In genomic region chr2:137115241-137116024, GRCm38 (mm10) we compare ENCODE assay signal across 8 mouse cellular contexts. TPM values are rescaled to one million over a fixed set of nuclear protein-coding genes. Genes with fewer than 3 reads are reported as not detected.
DNase-seq lines count a peak whose midpoint lies in the region; ATAC-seq and TF ChIP-seq lines count a peak whose summit lies in the region.

No protein-coding gene starts in this region.

- peaks cover 16% of the 10 kb centered on the region for H3K4me1 ChIP-seq in forebrain, postnatal 0 days (ENCODE audit: insufficient read depth)
- peaks cover 5% of the 10 kb centered on the region; the same call in 1 of the 2 replicates for H3K4me1 ChIP-seq in lung, embryonic 14.5 days (ENCODE audit: insufficient read depth)
- H3K4me1 ChIP-seq in neural tube, embryonic 15.5 days: peaks cover 62% of the 10 kb centered on the region

- no peak for ATAC-seq in forebrain, postnatal 0 days
- ATAC-seq in lung, embryonic 14.5 days (ENCODE audit: insufficient read depth): no peak
- ATAC-seq in neural tube, embryonic 15.5 days (ENCODE audit: low FRiP score): no peak

- H3K27me3 ChIP-seq in forebrain, postnatal 0 days (ENCODE audit: insufficient read depth, low read length): peaks cover 4% of the 10 kb centered on the region; the same call in 1 of the 2 replicates
- H3K27me3 ChIP-seq in lung, embryonic 14.5 days (ENCODE audit: insufficient read depth, low read length): no peaks in the 10 kb centered on the region
- no peaks in the 10 kb centered on the region for H3K27me3 ChIP-seq in neural tube, embryonic 15.5 days (replicated peaks)

- TF ChIP-seq CTCF in forebrain, postnatal 0 days (IDR thresholded peaks at IDR 0.05; ENCODE audit: low read depth): no peak
- no peak for TF ChIP-seq CTCF in lung, embryonic 14.5 days (IDR thresholded peaks at IDR 0.05; ENCODE audit: low read depth)

- H3K4me3 ChIP-seq in forebrain, postnatal 0 days (ENCODE audit: low read depth, low read length): peak overlapping the region; percentile 64
- peak overlapping the region; percentile 72 for H3K4me3 ChIP-seq in lung, embryonic 14.5 days (ENCODE audit: low read depth, low read length)
- H3K4me3 ChIP-seq in neural tube, embryonic 15.5 days (replicated peaks): peak overlapping the region; percentile 65

- peak; percentile 54 for DNase-seq in kidney, adult 18-20 months
- DNase-seq in kidney, adult 11 months: no peak
- peak; percentile 23 for DNase-seq in adrenal gland, adult 8-10 months
- no peak for DNase-seq in forebrain, postnatal 0 days
- peak; percentile 26 for DNase-seq in induced T-regulatory cell, adult 2 months (ENCODE audit: low read depth)
- peak; percentile 54 for DNase-seq in lung, embryonic 14.5 days
- no peak for DNase-seq in frontal cortex, postnatal 25 days (ENCODE audit: low spot score in 2 of 2)

- 2% methylated on average over 40 of the region's 40 CpGs for WGBS in forebrain, postnatal 0 days
- WGBS in lung, embryonic 14.5 days: under 1% methylated on average over 40 of the region's 40 CpGs
- WGBS in neural tube, embryonic 15.5 days: under 1% methylated on average over 40 of the region's 40 CpGs

- H3K9ac ChIP-seq in forebrain, postnatal 0 days: peak overlapping the region; percentile 42
- H3K9ac ChIP-seq in lung, embryonic 14.5 days: peak overlapping the region; percentile 80
- H3K9ac ChIP-seq in neural tube, embryonic 15.5 days (replicated peaks): peak overlapping the region; percentile 67

- H3K27ac ChIP-seq in forebrain, postnatal 0 days (ENCODE audit: low read depth, low read length): peak overlapping the region; percentile 40; the same call in 1 of the 2 replicates
- H3K27ac ChIP-seq in lung, embryonic 14.5 days (ENCODE audit: low read depth): peak overlapping the region; percentile 99
- peak overlapping the region; percentile 83 for H3K27ac ChIP-seq in neural tube, embryonic 15.5 days (replicated peaks)

- no peaks in the 10 kb centered on the region for H3K36me3 ChIP-seq in forebrain, postnatal 0 days (ENCODE audit: insufficient read depth)
- no peaks in the 10 kb centered on the region for H3K36me3 ChIP-seq in lung, embryonic 14.5 days (ENCODE audit: insufficient read depth)
- H3K36me3 ChIP-seq in neural tube, embryonic 15.5 days: no peaks in the 10 kb centered on the region

- H3K9me3 ChIP-seq in forebrain, postnatal 0 days (ENCODE audit: low read length): no peaks in the 10 kb centered on the region
- H3K9me3 ChIP-seq in lung, embryonic 14.5 days (ENCODE audit: low read depth, low read length): no peaks in the 10 kb centered on the region
- H3K9me3 ChIP-seq in neural tube, embryonic 15.5 days (replicated peaks): no peaks in the 10 kb centered on the region

- H3K4me2 ChIP-seq in forebrain, postnatal 0 days (ENCODE audit: low read depth): peak overlapping the region; percentile 78
- H3K4me2 ChIP-seq in lung, embryonic 14.5 days: peak overlapping the region; percentile 89
- H3K4me2 ChIP-seq in neural tube, embryonic 15.5 days: peak overlapping the region; percentile 98

RNA-seq across cellular contexts. Expression of gene Jag1, which starts 1.0 kb away (rescaled TPM):
- total RNA-seq in adrenal gland, adult 8-10 months (2022): 10 to 100 TPM in 3 of 4 experiments, 1 to 10 TPM in 1; 10.0 to 13.4 (median 12.6) TPM
- 4.9 and 10.3 TPM in 2 replicates for total RNA-seq in forebrain, postnatal 0 days (2014; rRNA removed)
- 2.7 and 4.1 TPM in 2 replicates for polyA plus RNA-seq in forebrain, postnatal 0 days (2015; fragmentation: Nextera tagmentation; extraction: Ambion mirVana)
- polyA plus RNA-seq in lung, embryonic 14.5 days (2014; fragmentation: Nextera tagmentation; extraction: Ambion mirVana): 13.6 and 15.3 TPM in 2 replicates
- 7.5 and 9.3 TPM in 2 replicates for polyA plus RNA-seq in neural tube, embryonic 15.5 days (2015; fragmentation: Nextera tagmentation; extraction: Ambion mirVana)

Comparison
In these comparisons a context has a peak if more than half of its experiments do, and no peak if none do; other contexts are left out.
1. DNase-seq: peak in kidney, adult 18-20 months (single experiment), adrenal gland, adult 8-10 months (single experiment), induced T-regulatory cell, adult 2 months (single experiment) and lung, embryonic 14.5 days (single experiment); none in kidney, adult 11 months (single experiment), forebrain, postnatal 0 days (single experiment) and frontal cortex, postnatal 25 days (0 of 2).
2. H3K27ac ChIP-seq: peak in every context shown above with its lines; median percentile 99 in lung, embryonic 14.5 days; 83 in neural tube, embryonic 15.5 days; 40 in forebrain, postnatal 0 days.
3. Peak in every context shown above with its lines, with median percentiles within 50 percentile points of each other: H3K4me2 ChIP-seq, H3K4me3 ChIP-seq and H3K9ac ChIP-seq.